8 mouse cellular contexts compared by ENCODE assay signal in genomic region chr3:93447138-93447841, GRCm38 (mm10). TPM values are rescaled to one million over a fixed set of nuclear protein-coding genes. Genes with fewer than 3 reads are reported as not detected.
DNase-seq lines count a peak whose midpoint lies in the region; ATAC-seq and TF ChIP-seq lines count a peak whose summit lies in the region.

No protein-coding gene starts in this region.

- H3K27ac ChIP-seq in forebrain, embryonic 10.5 days = peak overlapping the region; percentile 56; the same call in 1 of the 2 replicates
- no peak overlapping the region; the same call in 1 of the 2 replicates for H3K27ac ChIP-seq in heart, postnatal 0 days (ENCODE audit: low read depth)
- no peak overlapping the region for H3K27ac ChIP-seq in liver, embryonic 14.5 days
- H3K27ac ChIP-seq in neural tube, embryonic 12.5 days = no peak overlapping the region

- no peaks in the 10 kb centered on the region for H3K36me3 ChIP-seq in forebrain, embryonic 10.5 days (replicated peaks)
- no peaks in the 10 kb centered on the region for H3K36me3 ChIP-seq in heart, postnatal 0 days (replicated peaks; ENCODE audit: control insufficient read depth, insufficient read depth, low read length)
- H3K36me3 ChIP-seq in liver, embryonic 14.5 days (replicated peaks; ENCODE audit: control insufficient read depth, insufficient read depth, low read depth) = no peaks in the 10 kb centered on the region
- no peaks in the 10 kb centered on the region for H3K36me3 ChIP-seq in neural tube, embryonic 12.5 days

- H3K4me2 ChIP-seq in heart, postnatal 0 days (ENCODE audit: low read depth, low read length) = peak overlapping the region; percentile 81
- H3K4me2 ChIP-seq in liver, embryonic 14.5 days (ENCODE audit: low read depth) = peak overlapping the region; percentile 40
- H3K4me2 ChIP-seq in neural tube, embryonic 12.5 days (replicated peaks) = peak overlapping the region; percentile 90

- H3K9ac ChIP-seq in heart, postnatal 0 days (replicated peaks; ENCODE audit: low read depth, low read length) = peak overlapping the region; percentile 24; the same call in 1 of the 2 replicates
- no peak overlapping the region for H3K9ac ChIP-seq in liver, embryonic 14.5 days (replicated peaks)
- peak overlapping the region; percentile 44 for H3K9ac ChIP-seq in neural tube, embryonic 12.5 days

- no peaks in the 10 kb centered on the region for H3K9me3 ChIP-seq in forebrain, embryonic 10.5 days
- H3K9me3 ChIP-seq in heart, postnatal 0 days (replicated peaks; ENCODE audit: control insufficient read depth, low read length) = no peaks in the 10 kb centered on the region
- no peaks in the 10 kb centered on the region for H3K9me3 ChIP-seq in liver, embryonic 14.5 days (ENCODE audit: control insufficient read depth, low read length)
- no peaks in the 10 kb centered on the region for H3K9me3 ChIP-seq in neural tube, embryonic 12.5 days

- peak overlapping the region; percentile 63 for H3K4me3 ChIP-seq in forebrain, embryonic 10.5 days
- peak overlapping the region; percentile 57 for H3K4me3 ChIP-seq in heart, postnatal 0 days (ENCODE audit: low read depth, low read length)
- H3K4me3 ChIP-seq in liver, embryonic 14.5 days (ENCODE audit: insufficient read depth in 1 of 2, low read depth in 2 of 2, low read length in 2 of 2) = peak overlapping the region; percentile 25 to 29
- H3K4me3 ChIP-seq in neural tube, embryonic 12.5 days = peak overlapping the region; percentile 53

- H3K27me3 ChIP-seq in forebrain, embryonic 10.5 days (ENCODE audit: poor library complexity, severe bottlenecking) = peaks cover 72% of the 10 kb centered on the region
- H3K27me3 ChIP-seq in heart, postnatal 0 days (ENCODE audit: control insufficient read depth, insufficient read depth, low read length) = peaks cover 55% of the 10 kb centered on the region
- H3K27me3 ChIP-seq in liver, embryonic 14.5 days (ENCODE audit: control insufficient read depth, insufficient read depth, low read length) = peaks cover 58% of the 10 kb centered on the region
- H3K27me3 ChIP-seq in neural tube, embryonic 12.5 days (replicated peaks) = peaks cover 29% of the 10 kb centered on the region

- under 1% methylated on average over 59 of the region's 59 CpGs for WGBS in forebrain, embryonic 10.5 days
- under 1% methylated on average over 59 of the region's 59 CpGs for WGBS in heart, postnatal 0 days
- under 1% methylated on average over 59 of the region's 59 CpGs for WGBS in liver, embryonic 14.5 days (ENCODE audit: insufficient replicate concordance)
- WGBS in neural tube, embryonic 12.5 days = under 1% methylated on average over 59 of the region's 59 CpGs

- no peak for TF ChIP-seq EP300 in heart, postnatal 0 days (IDR thresholded peaks at IDR 0.05; ENCODE audit: low read depth)
- no peak for TF ChIP-seq EP300 in liver, embryonic 14.5 days (IDR thresholded peaks at IDR 0.05; ENCODE audit: low read depth)

- ATAC-seq in heart, postnatal 0 days (ENCODE audit: insufficient read depth, low read depth) = peak; percentile 27
- no peak for ATAC-seq in liver, embryonic 14.5 days (ENCODE audit: insufficient read depth)
- peak; percentile 67 for ATAC-seq in neural tube, embryonic 12.5 days (ENCODE audit: low FRiP score, low read depth)

- peak; percentile 21 for TF ChIP-seq CTCF in heart, postnatal 0 days (IDR thresholded peaks at IDR 0.05; ENCODE audit: low read depth)
- peak; percentile 10; the same call in 1 of the 2 replicates for TF ChIP-seq CTCF in liver, embryonic 14.5 days (IDR thresholded peaks at IDR 0.05; ENCODE audit: low read depth)

- DNase-seq in thymus, postnatal 14 days = peak; percentile 7
- no peak for DNase-seq in thymus, postnatal 10 days (ENCODE audit: low spot score in 2 of 2)
- DNase-seq in forebrain, embryonic 10.5 days (ENCODE audit: extremely low spot score, low spot score) = peak; percentile 77
- DNase-seq in heart, postnatal 0 days (ENCODE audit: low spot score) = peak; percentile 63
- peak; percentile 78 to 79 for DNase-seq in kidney, postnatal 36 days
- DNase-seq in liver, embryonic 14.5 days (ENCODE audit: low read depth in 3 of 3, low spot score in 3 of 3) = no peak
- DNase-seq in urinary bladder, postnatal 14 days (ENCODE audit: low spot score) = peak; percentile 56

- H3K4me1 ChIP-seq in forebrain, embryonic 10.5 days = peaks cover 33% of the 10 kb centered on the region
- peaks cover 13% of the 10 kb centered on the region for H3K4me1 ChIP-seq in heart, postnatal 0 days (ENCODE audit: control insufficient read depth, insufficient read depth)
- no peaks in the 10 kb centered on the region for H3K4me1 ChIP-seq in liver, embryonic 14.5 days (replicated peaks; ENCODE audit: control insufficient read depth in 2 of 2, insufficient read depth in 2 of 2, low read length in 1 of 2)
- peaks cover 17% of the 10 kb centered on the region for H3K4me1 ChIP-seq in neural tube, embryonic 12.5 days

RNA-seq across cellular contexts. Expression of gene Tchh, which starts 5.2 kb away (rescaled TPM):
- 0.30 and 0.37 TPM in 2 replicates for polyA plus RNA-seq in forebrain, embryonic 10.5 days (2016; fragmentation: Nextera tagmentation; extraction: Ambion mirVana)
- total RNA-seq in heart, postnatal 0 days (2014; rRNA removed; ENCODE audit: low replicate concordance) = 0.08 and 0.31 TPM in 2 replicates
- polyA plus RNA-seq in heart, postnatal 0 days (2015; fragmentation: Nextera tagmentation; extraction: Ambion mirVana) = 0.23 and 0.25 TPM in 2 replicates
- polyA plus RNA-seq in liver, embryonic 14.5 days (2012; rRNA removed) = 0.04 TPM in 1 of 2 replicates, not detected in the other
- polyA plus RNA-seq in liver, embryonic 14.5 days (2014; fragmentation: Nextera tagmentation; extraction: Ambion mirVana) = 0.04 and 0.11 TPM in 2 replicates
- polyA plus RNA-seq in neural tube, embryonic 12.5 days (2016; fragmentation: Nextera tagmentation; extraction: Ambion mirVana) = 1.6 and 1.9 TPM in 2 replicates

RNA-seq across cellular contexts. Expression of gene Tchhl1, which starts 21.3 kb away (rescaled TPM):
- polyA plus RNA-seq in forebrain, embryonic 10.5 days (2016; fragmentation: Nextera tagmentation; extraction: Ambion mirVana) = not detected in 2 replicates
- not detected in 2 replicates for total RNA-seq in heart, postnatal 0 days (2014; rRNA removed; ENCODE audit: low replicate concordance)
- polyA plus RNA-seq in heart, postnatal 0 days (2015; fragmentation: Nextera tagmentation; extraction: Ambion mirVana) = not detected in 2 replicates
- not detected in 2 replicates for polyA plus RNA-seq in liver, embryonic 14.5 days (2012; rRNA removed)
- not detected in 2 replicates for polyA plus RNA-seq in liver, embryonic 14.5 days (2014; fragmentation: Nextera tagmentation; extraction: Ambion mirVana)
- polyA plus RNA-seq in neural tube, embryonic 12.5 days (2016; fragmentation: Nextera tagmentation; extraction: Ambion mirVana) = not detected in 2 replicates

RNA-seq across cellular contexts. Expression of gene Rptn, which starts 53.8 kb away (rescaled TPM):
- not detected in 2 replicates for polyA plus RNA-seq in forebrain, embryonic 10.5 days (2016; fragmentation: Nextera tagmentation; extraction: Ambion mirVana)
- not detected in 2 replicates for total RNA-seq in heart, postnatal 0 days (2014; rRNA removed; ENCODE audit: low replicate concordance)
- not detected in 2 replicates for polyA plus RNA-seq in heart, postnatal 0 days (2015; fragmentation: Nextera tagmentation; extraction: Ambion mirVana)
- 0.01 TPM in 2 replicates for polyA plus RNA-seq in liver, embryonic 14.5 days (2012; rRNA removed)
- not detected in 2 replicates for polyA plus RNA-seq in liver, embryonic 14.5 days (2014; fragmentation: Nextera tagmentation; extraction: Ambion mirVana)
- not detected in 2 replicates for polyA plus RNA-seq in neural tube, embryonic 12.5 days (2016; fragmentation: Nextera tagmentation; extraction: Ambion mirVana)

Comparison
In these comparisons a context has a peak if more than half of its experiments do, and no peak if none do; other contexts are left out.
1. DNase-seq: peak in thymus, postnatal 14 days (single experiment), forebrain, embryonic 10.5 days (single experiment), heart, postnatal 0 days (single experiment), kidney, postnatal 36 days (2 of 2) and urinary bladder, postnatal 14 days (single experiment); none in thymus, postnatal 10 days (0 of 2) and liver, embryonic 14.5 days (0 of 3).
2. H3K4me2 ChIP-seq: peak in every context shown above with its lines; median percentile 90 in neural tube, embryonic 12.5 days; 81 in heart, postnatal 0 days; 40 in liver, embryonic 14.5 days.
3. Peak in every context shown above with its lines, with median percentiles within 50 percentile points of each other: H3K4me3 ChIP-seq.